ENCODE assay signal across 8 mouse cellular contexts in genomic region chr3:87905880-87906485, GRCm38 (mm10). TPM values are rescaled to one million over a fixed set of nuclear protein-coding genes. Genes with fewer than 3 reads are reported as not detected.
DNase-seq lines count a peak whose midpoint lies in the region; ATAC-seq lines count a peak whose summit lies in the region.

TSS of gene Hdgf (plus strand) at chr3:87906321.

- DNase-seq in CD4-positive, CD25-positive, alpha-beta regulatory T cell, adult 2 months (ENCODE audit: low read depth, low spot score), result peak; percentile 97
- DNase-seq in fibroblast of lung, adult 2 months (ENCODE audit: low read depth), result peak; percentile 91
- DNase-seq in kidney, postnatal 14 days, result peak; percentile 97
- peak; percentile 94 for DNase-seq in liver, embryonic 13.5 days
- DNase-seq in neural tube, embryonic 10.5 days (ENCODE audit: extremely low spot score, low spot score), result peak; percentile 95

- H3K4me1 ChIP-seq in brown adipose tissue, adult 24 weeks (ENCODE audit: control insufficient read depth, insufficient read depth, insufficient read length, low read length), result peaks cover 23% of the 10 kb centered on the region
- H3K4me1 ChIP-seq in heart, embryonic 14.5 days (ENCODE audit: control insufficient read depth in 2 of 2, insufficient read depth in 2 of 2, low read length in 2 of 2), result peaks cover 23 to 35% of the 10 kb centered on the region in 2 experiments
- peaks cover 72% of the 10 kb centered on the region for H3K4me1 ChIP-seq in liver, embryonic 13.5 days (replicated peaks)
- peaks cover 33% of the 10 kb centered on the region for H3K4me1 ChIP-seq in stomach, embryonic 16.5 days (ENCODE audit: control insufficient read depth, insufficient read depth, low read length)

- no peaks in the 10 kb centered on the region for H3K9me3 ChIP-seq in heart, embryonic 14.5 days (ENCODE audit: control insufficient read depth, low read length)
- no peaks in the 10 kb centered on the region for H3K9me3 ChIP-seq in liver, embryonic 13.5 days (replicated peaks)
- no peaks in the 10 kb centered on the region for H3K9me3 ChIP-seq in stomach, embryonic 16.5 days (replicated peaks; ENCODE audit: control insufficient read depth, low read length)

- peak within 1 kb of the TSS; percentile 99 for H3K9ac ChIP-seq in heart, embryonic 14.5 days (ENCODE audit: low read length)
- peak within 1 kb of the TSS; percentile 100 for H3K9ac ChIP-seq in liver, embryonic 13.5 days
- H3K9ac ChIP-seq in stomach, embryonic 16.5 days (ENCODE audit: low read length), result peak within 1 kb of the TSS; percentile 99

- peak; percentile 94 for ATAC-seq in heart, embryonic 14.5 days (ENCODE audit: insufficient number of reproducible peaks, insufficient read depth, low FRiP score, low read depth)
- ATAC-seq in liver, embryonic 13.5 days (ENCODE audit: low read depth), result peak; percentile 84
- ATAC-seq in stomach, embryonic 16.5 days (ENCODE audit: insufficient read depth, low FRiP score), result peak; percentile 94

- under 1% methylated on average over 43 of the region's 57 CpGs for WGBS in heart, embryonic 14.5 days
- WGBS in liver, embryonic 13.5 days (ENCODE audit: insufficient replicate concordance), result under 1% methylated on average over 57 of the region's 57 CpGs
- under 1% methylated on average over 57 of the region's 57 CpGs for WGBS in stomach, embryonic 16.5 days

- peak within 1 kb of the TSS; percentile 91 for H3K27ac ChIP-seq in brown adipose tissue, adult 24 weeks (replicated peaks; ENCODE audit: low read depth, low read length)
- H3K27ac ChIP-seq in heart, embryonic 14.5 days (replicated peaks in 1 of 2; ENCODE audit: control insufficient read depth in 1 of 2, insufficient read depth in 1 of 2, low read depth in 2 of 2, low read length in 2 of 2), result peak within 1 kb of the TSS; percentile 91 to 97
- peak within 1 kb of the TSS; percentile 95 for H3K27ac ChIP-seq in liver, embryonic 13.5 days
- peak within 1 kb of the TSS; percentile 95 for H3K27ac ChIP-seq in stomach, embryonic 16.5 days (ENCODE audit: low read length)

- no peaks in the 10 kb centered on the region for H3K36me3 ChIP-seq in heart, embryonic 14.5 days (ENCODE audit: control insufficient read depth, insufficient read depth, low read length)
- H3K36me3 ChIP-seq in liver, embryonic 13.5 days, result peaks cover 19% of the 10 kb centered on the region
- H3K36me3 ChIP-seq in stomach, embryonic 16.5 days (ENCODE audit: control insufficient read depth, insufficient read depth, low read length), result no peaks in the 10 kb centered on the region

- peak within 1 kb of the TSS; percentile 87 for H3K4me3 ChIP-seq in brown adipose tissue, adult 24 weeks (ENCODE audit: insufficient read depth, low read depth, low read length)
- peak within 1 kb of the TSS; percentile 89 to 100 for H3K4me3 ChIP-seq in heart, embryonic 14.5 days (ENCODE audit: control insufficient read depth in 1 of 2, insufficient read depth in 1 of 2, low read depth in 1 of 2, low read length in 2 of 2)
- H3K4me3 ChIP-seq in liver, embryonic 13.5 days (replicated peaks), result peak within 1 kb of the TSS; percentile 99
- peak within 1 kb of the TSS; percentile 98 for H3K4me3 ChIP-seq in stomach, embryonic 16.5 days (replicated peaks; ENCODE audit: low read length)

- H3K4me2 ChIP-seq in heart, embryonic 14.5 days (ENCODE audit: low read length), result peak within 1 kb of the TSS; percentile 86
- H3K4me2 ChIP-seq in liver, embryonic 13.5 days, result peak within 1 kb of the TSS; percentile 95
- peak within 1 kb of the TSS; percentile 86 for H3K4me2 ChIP-seq in stomach, embryonic 16.5 days (ENCODE audit: low read depth, low read length)

- no peaks in the 10 kb centered on the region for H3K27me3 ChIP-seq in heart, embryonic 14.5 days (ENCODE audit: control insufficient read depth, insufficient read depth, low read length)
- H3K27me3 ChIP-seq in liver, embryonic 13.5 days, result no peaks in the 10 kb centered on the region
- H3K27me3 ChIP-seq in stomach, embryonic 16.5 days (ENCODE audit: control insufficient read depth, insufficient read depth, low read length), result no peaks in the 10 kb centered on the region

RNA-seq across cellular contexts. Expression of gene Hdgf, which starts in this region (rescaled TPM):
- 178 and 215 TPM in 2 replicates for polyA plus RNA-seq in brown adipose tissue, adult 24 weeks (2012; ENCODE audit: insufficient read depth, insufficient read length, missing spikeins)
- polyA plus RNA-seq in heart, embryonic 14.5 days (2014; fragmentation: Nextera tagmentation; extraction: Ambion mirVana), result 148 and 154 TPM in 2 replicates
- polyA plus RNA-seq in liver, embryonic 13.5 days (2015; fragmentation: Nextera tagmentation; extraction: Ambion mirVana), result 263 and 283 TPM in 2 replicates
- polyA plus RNA-seq in stomach, embryonic 16.5 days (2015; fragmentation: Nextera tagmentation; extraction: Ambion mirVana), result 82.1 and 83.1 TPM in 2 replicates

Comparison
In these comparisons a context has a peak if more than half of its experiments do, and no peak if none do; other contexts are left out.
1. Peak in every context shown above with its lines: DNase-seq, ATAC-seq, H3K4me3 ChIP-seq and H3K27ac ChIP-seq.